Mouse (Mus musculus) ES-E14 (cell line): ENCODE data around the gene Ly6c1.
"Not testable (repeated sequence)": the region's sequence is repeated elsewhere in the genome, so short reads cannot be mapped to it uniquely, and the experiment has no call there.

ENCODE experiments used
- CHD2 ChIP-seq: IDR thresholded peaks from 2 replicates; pipeline ENCODE4 v1.6.1; 2014; ENCODE audit warnings: mild to moderate bottlenecking, low read depth, low read length, inconsistent platforms
- HCFC1 ChIP-seq: IDR thresholded peaks from 2 replicates; pipeline ENCODE4 v1.6.1; 2012; ENCODE audit warnings: low read length, inconsistent platforms, borderline replicate concordance; ENCODE audit not compliant: insufficient read depth
- MAFK ChIP-seq: IDR thresholded peaks from 2 replicates; pipeline ENCODE4 v1.6.1; 2014; ENCODE audit warnings: mild to moderate bottlenecking, low read depth, low read length, inconsistent platforms; ENCODE audit not compliant: insufficient read depth
- ZC3H11A ChIP-seq: IDR thresholded peaks from 2 replicates; pipeline ENCODE4 v1.6.1; 2012; ENCODE audit warnings: low read depth, mild to moderate bottlenecking, inconsistent platforms, low read length, borderline replicate concordance
- ZNF384 ChIP-seq: IDR thresholded peaks from 2 replicates; pipeline ENCODE4 v1.6.1; 2012; ENCODE audit warnings: low read depth, low read length, inconsistent platforms

GRCm38 (mm10) chr15:75047313-75047969 lies 1.2 kb downstream of the Ly6c1 start:
- TF ChIP-seq ZC3H11A, HCFC1, CHD2, ZNF384, MAFK: not testable (repeated sequence)
